Mouse (Mus musculus) left cerebral cortex, postnatal 4 days (tissue): ENCODE data around the gene Cryzl2. TPM values are rescaled to one million over a fixed set of nuclear protein-coding genes. Genes with fewer than 3 reads are reported as not detected.

Source experiments
- DNase-seq: peaks from one replicate; pipeline ENCODE4 v3.0.0-alpha.2; 2022
- intact Hi-C: fragments of 180-260 bp; cut with DNase I; formaldehyde crosslinking; loops from one replicate; pipeline ENCODE4 v1.15.1; 2025
- total RNA-seq, 2 experiments: library from RNA; stranded (reverse); gene quantifications; 2 replicates each; pipeline ENCODE4 v1.2.3; 2021

The Cryzl2 gene
- total RNA-seq, 2 experiments from 2014 or later = 2.2 to 3.7 TPM

- DNase-seq = no peak
- intact Hi-C loops = no loop called here
These were observed 9.5 kb downstream of the Cryzl2 start for GRCm38 (mm10) chr1:157467866-157468265.

DNA sequence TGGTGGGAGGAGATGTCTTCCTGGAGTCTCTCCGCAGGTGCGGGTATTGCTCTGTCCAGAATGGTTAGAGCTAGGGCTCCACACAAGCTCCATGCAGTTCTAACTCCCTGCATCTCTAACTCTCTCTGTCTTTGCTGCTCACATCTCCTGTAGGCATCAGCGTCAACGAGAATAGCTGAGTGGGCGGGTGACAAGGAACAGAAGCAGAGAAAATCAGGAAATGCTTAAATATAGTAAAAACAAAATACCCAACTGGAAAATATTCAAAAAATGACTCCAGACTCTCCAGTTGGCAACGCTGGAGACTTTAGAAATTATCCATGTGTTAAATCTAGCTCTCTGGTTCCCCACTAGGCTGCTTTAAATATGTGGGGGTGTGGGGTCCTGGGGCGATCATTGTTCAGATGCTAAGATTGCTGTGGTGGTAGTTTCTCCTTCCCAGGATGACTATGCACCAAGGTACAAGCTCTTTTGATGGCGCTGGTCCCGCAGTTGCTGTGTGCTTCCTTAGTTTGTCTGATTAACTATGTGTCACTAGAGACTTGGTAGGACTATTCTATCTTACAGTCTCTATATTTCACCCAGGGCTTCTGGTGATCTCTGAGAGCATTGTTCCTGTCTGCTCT is 12.5 kb downstream of the Cryzl2 start:
- intact Hi-C loops = no loop called here
- no peak for DNase-seq

DNA sequence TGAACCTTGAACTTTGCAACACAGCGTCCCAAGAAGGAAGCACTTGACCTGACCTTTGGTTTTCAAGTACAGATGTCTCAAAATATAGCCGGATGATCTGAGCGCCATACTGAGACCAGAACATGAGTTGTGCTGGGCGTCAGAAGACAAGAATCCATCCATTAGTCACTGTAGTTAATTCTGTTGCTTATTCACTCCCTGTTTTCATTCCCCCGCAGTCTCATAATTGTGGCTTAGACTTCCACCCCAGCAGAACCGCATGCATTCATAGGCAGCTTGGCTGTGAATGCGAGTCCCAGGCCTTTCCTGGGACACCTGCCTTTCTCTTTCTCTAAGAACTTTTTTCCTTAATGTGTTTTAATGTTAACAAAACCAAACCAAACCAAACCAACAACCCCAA is 14.3 kb downstream of the Cryzl2 start:
- no peak for DNase-seq
- intact Hi-C loops = no loop called here

DNA sequence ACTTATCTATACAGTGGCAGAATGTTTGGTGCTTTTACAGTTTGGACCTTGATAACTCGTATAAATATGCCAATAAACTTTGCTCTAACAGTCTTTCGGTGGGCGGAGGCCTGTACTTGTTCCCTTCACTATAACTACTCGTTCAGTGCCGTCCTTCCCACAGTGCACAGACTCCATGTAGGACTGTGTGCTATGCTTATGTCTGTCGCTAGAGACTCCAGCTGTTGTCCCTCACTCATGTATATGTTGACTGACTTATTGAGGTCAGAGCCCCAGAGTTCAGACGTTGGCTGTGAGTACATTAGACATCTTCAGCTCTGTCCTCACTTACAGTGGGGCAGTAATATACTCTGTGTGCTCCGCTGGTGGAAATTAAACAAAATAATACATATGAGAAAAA is 16.5 kb downstream of the Cryzl2 start:
- intact Hi-C loops = no loop called here
- DNase-seq = no peak

DNA sequence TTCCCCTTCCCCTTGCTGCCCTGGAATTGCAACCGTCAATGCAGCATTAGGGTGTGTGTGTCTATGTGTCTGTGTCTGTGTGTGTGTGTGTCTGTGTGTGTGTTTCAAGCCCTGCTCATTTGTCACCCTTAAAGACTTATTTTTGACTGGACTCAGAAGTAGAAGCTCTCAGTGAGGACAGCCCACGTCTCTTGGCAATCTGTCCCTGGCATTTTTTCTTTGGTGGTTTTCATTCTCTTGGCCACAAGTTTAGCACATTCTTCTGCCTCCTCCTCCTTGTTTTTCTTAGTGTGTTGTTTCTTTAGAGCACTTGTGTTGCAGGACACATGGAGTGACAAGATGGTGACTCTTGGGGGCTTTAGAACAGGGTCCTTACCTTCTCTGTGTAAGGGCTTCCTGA is 17.9 kb downstream of the Cryzl2 start:
- intact Hi-C loops = no loop called here
- DNase-seq = no peak

GRCm38 (mm10) chr1:157480090-157480489 is 21.7 kb downstream of the Cryzl2 start:
- intact Hi-C loops = no loop called here
- DNase-seq = no peak

- DNase-seq = no peak
- intact Hi-C loops = no loop called here
These were observed 22.5 kb downstream of the Cryzl2 start for GRCm38 (mm10) chr1:157480901-157481300.

GRCm38 (mm10) chr1:157481666-157482065 is 23.3 kb downstream of the Cryzl2 start:
- no peak for DNase-seq
- intact Hi-C loops = no loop called here

GRCm38 (mm10) chr1:157484161-157484560 is 25.8 kb downstream of the Cryzl2 start:
- intact Hi-C loops = no loop called here
- DNase-seq = no peak

DNA sequence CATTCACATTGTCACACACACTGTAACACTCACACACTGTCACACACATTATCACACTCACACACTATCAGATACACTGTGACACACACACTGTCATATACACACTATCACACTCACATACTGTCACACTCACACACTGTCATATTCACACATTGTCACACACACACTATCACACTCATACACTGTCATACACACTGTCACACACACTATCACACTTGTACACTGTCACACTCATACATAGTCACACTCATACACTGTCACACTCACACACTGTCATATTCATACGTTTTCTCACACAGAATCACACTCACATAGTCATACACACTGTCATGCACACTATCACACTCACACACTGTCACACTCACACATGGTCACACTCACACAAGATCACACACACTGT is 42.3 kb downstream of the Cryzl2 start:
- intact Hi-C loops = no loop called here

DNA sequence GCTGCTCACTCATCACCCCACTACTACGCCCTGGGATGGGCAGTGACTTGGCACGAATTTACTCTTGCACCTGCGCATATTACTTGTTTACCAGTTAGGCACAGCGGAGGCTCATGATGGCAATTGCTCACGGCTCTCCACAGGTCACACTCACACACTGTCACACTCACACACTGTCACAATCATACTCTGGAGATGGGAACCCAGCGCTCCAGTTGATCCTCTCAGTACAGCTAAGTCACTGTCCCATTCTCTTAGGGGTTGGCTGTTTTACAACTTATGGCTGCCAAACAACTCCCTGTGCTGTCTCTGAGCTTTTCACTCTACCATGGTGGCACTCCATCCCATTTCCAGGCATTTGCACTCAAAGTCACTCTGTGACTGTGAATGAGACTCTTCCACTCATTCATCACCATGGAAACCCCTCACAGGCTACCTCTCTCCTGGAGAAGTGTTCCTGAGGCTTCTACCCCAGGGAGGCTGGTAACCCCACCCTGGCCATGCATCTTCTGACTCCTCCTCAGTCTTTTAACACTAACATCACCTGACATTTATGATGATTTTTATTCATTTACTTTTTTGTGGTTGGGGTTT is 43.1 kb downstream of the Cryzl2 start:
- intact Hi-C loops = no loop called here
- DNase-seq = no peak

More for the DNA sequence above, 42.3 kb downstream of the Cryzl2 start:
- no peak for DNase-seq

DNA sequence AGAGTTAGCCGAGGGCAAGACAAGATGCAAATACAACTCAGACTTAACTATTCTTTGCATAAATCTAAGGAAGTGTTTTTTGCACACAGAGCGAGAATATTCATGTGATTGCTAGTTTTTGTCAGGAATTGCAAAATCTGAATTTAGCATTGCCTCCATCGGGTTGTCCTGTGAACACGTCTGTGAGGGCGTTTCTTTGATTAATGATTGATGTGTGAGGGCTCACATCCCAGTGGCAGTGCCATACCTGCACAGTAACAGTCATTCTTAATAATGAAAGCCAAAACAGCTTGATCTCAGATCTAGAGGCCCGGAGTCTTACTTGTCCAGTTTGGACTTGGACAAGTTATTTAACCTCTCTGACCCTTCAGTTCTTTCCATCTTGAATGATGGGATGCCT is 44.7 kb downstream of the Cryzl2 start:
- intact Hi-C loops = no loop called here
- DNase-seq = no peak

GRCm38 (mm10) chr1:157506522-157506921 is 48.1 kb downstream of the Cryzl2 start, which contains the start of gene Sec16b:
Gene Sec16b (plus strand): TSS chr1:157506728.
- no peak for DNase-seq
- intact Hi-C loops = no loop called here

DNA sequence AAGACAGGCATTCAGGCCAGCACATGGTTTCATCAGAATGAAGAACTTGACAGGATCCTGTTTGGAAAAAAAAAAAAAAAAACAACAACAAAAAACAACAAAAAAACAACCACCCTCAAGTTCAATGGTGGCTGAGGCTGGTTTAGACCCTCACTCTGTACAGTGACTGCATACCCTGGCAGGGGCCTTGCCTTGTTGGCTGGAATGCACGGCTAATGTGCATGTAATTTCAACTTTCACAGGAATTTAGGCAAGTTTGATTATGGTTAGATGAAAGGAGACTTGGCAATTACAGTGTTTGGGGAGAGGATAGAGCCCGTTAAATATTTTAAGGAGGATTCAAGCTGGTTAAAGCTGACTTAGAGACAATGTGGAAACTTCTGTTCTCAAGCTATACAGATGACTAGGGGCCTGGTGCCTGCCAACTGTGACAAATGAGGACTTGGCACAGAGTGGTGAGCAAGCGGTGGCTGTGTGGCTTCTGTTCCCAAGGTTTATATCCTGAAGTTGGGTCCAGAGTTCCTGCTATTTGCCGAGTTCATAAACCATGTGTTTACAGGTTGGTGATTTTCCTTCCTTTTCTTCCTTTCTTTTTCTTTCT is 48.7 kb downstream of the Cryzl2 start:
- DNase-seq = peak; percentile 60
- intact Hi-C loops = no loop called here

- intact Hi-C loops = no loop called here
- DNase-seq = peak; percentile 63
These were observed 49.4 kb downstream of the Cryzl2 start for GRCm38 (mm10) chr1:157507814-157508213.

DNA sequence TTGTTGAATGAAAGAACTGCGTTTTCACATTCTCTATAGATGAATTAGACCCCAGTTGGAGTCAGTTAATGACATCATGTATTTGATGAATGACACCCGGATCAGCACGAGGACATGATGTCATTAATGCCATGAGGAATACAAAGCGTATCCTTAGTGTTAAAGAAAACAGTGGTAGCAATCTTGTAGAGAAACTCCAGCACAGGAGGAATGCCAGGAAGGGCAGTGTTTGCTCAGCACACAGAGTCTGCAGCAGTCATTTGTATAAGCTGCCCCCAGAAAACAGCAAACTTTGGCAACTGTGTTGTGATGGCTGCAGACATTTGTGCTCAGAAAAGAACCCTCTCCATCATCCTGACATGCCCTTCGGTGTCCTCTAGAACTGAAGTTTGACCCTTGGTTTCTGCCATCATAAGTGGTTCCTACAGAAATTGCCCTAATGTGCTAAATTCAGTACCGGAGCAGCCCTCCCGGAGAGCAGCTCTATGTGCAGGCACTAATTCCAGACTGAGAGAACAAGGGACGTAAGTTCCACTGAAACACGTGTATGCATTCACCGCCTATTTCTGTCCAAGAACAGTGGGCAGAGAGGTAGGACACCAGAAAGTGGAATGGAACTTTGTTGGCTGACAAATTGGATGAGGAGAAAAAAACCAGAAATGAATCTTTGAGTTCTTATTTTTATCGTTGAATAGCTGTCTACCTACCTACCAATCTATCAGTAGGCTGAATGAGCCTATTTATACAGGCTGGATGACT is 54.5 kb downstream of the Cryzl2 start:
- intact Hi-C loops = no loop called here

GRCm38 (mm10) chr1:157513559-157513958 is 55.2 kb downstream of the Cryzl2 start:
- intact Hi-C loops = no loop called here

More for the DNA sequence above, 54.5 kb downstream of the Cryzl2 start:
- no peak for DNase-seq

GRCm38 (mm10) chr1:157514298-157514697 is 55.9 kb downstream of the Cryzl2 start:
- no peak for DNase-seq
- intact Hi-C loops = no loop called here

More at GRCm38 (mm10) chr1:157513559-157513958, 55.2 kb downstream of the Cryzl2 start:
- no peak for DNase-seq

GRCm38 (mm10) chr1:157516838-157517808 is 58.7 kb downstream of the Cryzl2 start:
- DNase-seq = no peak
- intact Hi-C loops = no loop called here

DNA sequence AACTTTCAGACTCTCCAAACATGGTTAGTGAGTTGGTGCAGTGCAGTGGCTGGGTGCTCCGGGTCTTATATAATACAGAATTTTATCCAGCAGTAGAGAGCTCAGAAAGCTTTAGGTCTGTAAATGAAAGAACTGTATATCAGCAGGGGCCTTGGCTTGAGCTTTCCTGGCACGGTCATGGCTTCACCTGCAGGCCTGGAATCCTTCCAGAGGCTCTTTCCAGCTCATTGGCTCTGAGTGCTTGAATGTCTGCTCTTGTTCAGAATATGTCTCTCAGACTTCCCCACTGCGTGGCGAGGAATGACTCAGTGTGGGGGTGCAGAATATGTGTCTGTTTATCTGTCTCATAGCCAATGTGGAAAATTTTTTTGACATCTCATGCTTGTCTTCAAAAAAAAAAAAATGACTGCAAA is 59.7 kb downstream of the Cryzl2 start:
- intact Hi-C loops = no loop called here
- peak; percentile 90 for DNase-seq
